Mouse (Mus musculus): Measurements from ENCODE around the gene Ccl6. TPM values are rescaled to one million over a fixed set of nuclear protein-coding genes. Genes with fewer than 3 reads are reported as not detected.

Ccl6 gene
- polyA plus RNA-seq, 1 experiment from 2014 or later = 2.5 TPM

DNA sequence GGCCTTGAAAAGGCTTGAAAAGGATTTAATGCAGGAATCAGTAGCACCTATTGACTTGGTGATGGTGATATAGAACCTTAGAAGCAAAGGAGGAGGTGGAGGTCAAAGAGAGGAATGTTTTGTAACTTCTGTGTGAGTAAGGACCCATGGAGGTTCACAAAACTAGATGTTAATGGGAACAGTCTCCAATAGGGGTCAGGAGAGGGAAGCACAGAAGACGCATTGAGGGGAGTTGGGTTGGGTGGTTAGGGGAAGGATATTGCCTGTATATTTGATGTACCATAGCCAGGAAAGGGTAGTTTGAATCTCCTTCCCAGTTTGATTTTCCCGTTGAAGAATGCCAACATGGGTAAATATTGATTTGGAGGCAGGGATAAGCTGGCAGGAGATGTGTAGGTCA is 8.7 kb downstream of the Ccl6 start:
- H3K4me3 ChIP-seq (ENCODE audit: low read depth, low read length) = no peak overlapping the region
- no peak overlapping the region for H3K9ac ChIP-seq (ENCODE audit: low read length)
- H3K27me3 ChIP-seq (ENCODE audit: control insufficient read depth, insufficient read depth, low read length) = no peaks in the 10 kb centered on the region
- H3K4me2 ChIP-seq (ENCODE audit: low read depth) = no peak overlapping the region
- no peak overlapping the region for H3K27ac ChIP-seq (ENCODE audit: low read depth, low read length)
- H3K9me3 ChIP-seq (ENCODE audit: control insufficient read depth, low read length) = no peaks in the 10 kb centered on the region
- 78% methylated on average over 2 of the region's 2 CpGs for WGBS
- DNase-seq (ENCODE audit: low spot score) (no peak), ATAC-seq (ENCODE audit: insufficient read depth, low FRiP score, low TSS enrichment) (no peak)
- H3K36me3 ChIP-seq (ENCODE audit: control insufficient read depth, insufficient read depth, low read length) = no peaks in the 10 kb centered on the region
- H3K4me1 ChIP-seq (ENCODE audit: control insufficient read depth, insufficient read depth, low read length) = no peaks in the 10 kb centered on the region

- Histone ChIP-seq H3K4me1 (ENCODE audit: control insufficient read depth, insufficient read depth, low read length) (no peaks in the 10 kb centered on the region), H3K4me3 (ENCODE audit: low read depth, low read length) (no peak overlapping the region), H3K9me3 (ENCODE audit: control insufficient read depth, low read length) (no peaks in the 10 kb centered on the region), H3K36me3 (ENCODE audit: control insufficient read depth, insufficient read depth, low read length) (no peaks in the 10 kb centered on the region), H3K27ac (ENCODE audit: low read depth, low read length) (no peak overlapping the region), H3K9ac (ENCODE audit: low read length) (no peak overlapping the region), H3K4me2 (ENCODE audit: low read depth) (no peak overlapping the region), H3K27me3 (ENCODE audit: control insufficient read depth, insufficient read depth, low read length) (no peaks in the 10 kb centered on the region)
- DNase-seq (ENCODE audit: low spot score) (no peak), ATAC-seq (ENCODE audit: insufficient read depth, low FRiP score, low TSS enrichment) (no peak)
These were observed 9.5 kb downstream of the Ccl6 start for GRCm38 (mm10) chr11:83583450-83583754.

GRCm38 (mm10) chr11:83582626-83583449 is 10.0 kb downstream of the Ccl6 start:
- ATAC-seq (ENCODE audit: insufficient read depth, low FRiP score, low TSS enrichment) = no peak
- Histone ChIP-seq H3K27me3 (ENCODE audit: control insufficient read depth, insufficient read depth, low read length) (no peaks in the 10 kb centered on the region), H3K36me3 (ENCODE audit: control insufficient read depth, insufficient read depth, low read length) (no peaks in the 10 kb centered on the region), H3K4me2 (ENCODE audit: low read depth) (no peak overlapping the region), H3K4me3 (ENCODE audit: low read depth, low read length) (no peak overlapping the region), H3K4me1 (ENCODE audit: control insufficient read depth, insufficient read depth, low read length) (no peaks in the 10 kb centered on the region), H3K9ac (ENCODE audit: low read length) (no peak overlapping the region), H3K9me3 (ENCODE audit: control insufficient read depth, low read length) (no peaks in the 10 kb centered on the region), H3K27ac (ENCODE audit: low read depth, low read length) (no peak overlapping the region)
- no peak for DNase-seq (ENCODE audit: low spot score)
- WGBS = 71% methylated on average over 4 of the region's 4 CpGs

DNA sequence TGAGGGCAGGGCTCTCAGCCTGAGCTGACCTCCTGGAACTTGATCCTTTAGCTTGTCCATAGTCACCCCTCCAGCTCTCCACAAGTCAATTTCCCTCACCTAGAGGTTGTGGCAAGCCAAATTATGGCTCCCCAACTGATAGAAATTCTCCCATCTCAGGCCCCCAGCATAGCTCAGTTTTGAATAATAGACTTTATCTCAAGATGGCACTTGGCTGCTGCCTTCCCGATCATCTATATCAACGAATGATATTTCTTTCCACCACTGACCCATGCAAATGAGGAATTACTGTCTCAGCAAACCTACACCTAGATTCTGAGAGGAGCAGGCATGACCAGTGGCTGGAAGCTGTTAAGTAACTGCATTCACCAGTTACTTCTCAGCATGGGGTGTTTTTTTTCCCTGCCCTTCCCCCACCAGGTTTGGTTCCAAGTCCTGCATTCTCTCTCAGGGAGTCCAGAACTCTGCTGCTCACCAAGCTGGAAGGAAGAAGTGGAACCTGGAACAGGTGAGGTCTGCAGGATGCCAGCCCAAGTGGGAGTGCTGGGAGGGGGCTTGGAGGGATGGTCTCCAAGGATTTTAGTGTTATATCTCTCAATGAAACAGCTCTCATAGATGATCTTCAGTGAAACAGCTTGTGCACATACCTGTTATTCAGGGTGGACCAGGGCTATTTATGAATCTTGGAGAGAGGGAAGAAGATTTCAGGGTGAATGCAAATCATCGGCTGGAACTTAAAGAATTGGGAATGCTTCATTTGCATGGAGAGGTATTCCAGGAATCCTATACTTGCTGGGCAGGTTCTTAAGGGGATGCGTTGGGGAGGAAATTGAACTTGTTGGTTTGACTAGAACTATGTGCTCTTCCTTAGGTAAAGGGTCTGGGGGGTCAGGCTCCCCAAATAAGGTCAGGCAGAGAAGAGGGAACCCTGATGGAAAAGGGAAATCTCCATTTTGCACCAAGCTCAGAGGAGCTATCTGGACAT is 11.0 kb downstream of the Ccl6 start:
- no peak for ATAC-seq (ENCODE audit: insufficient read depth, low FRiP score, low TSS enrichment)
- 87% methylated on average over 4 of the region's 4 CpGs for WGBS
- Histone ChIP-seq H3K27me3 (ENCODE audit: control insufficient read depth, insufficient read depth, low read length) (no peaks in the 10 kb centered on the region), H3K36me3 (ENCODE audit: control insufficient read depth, insufficient read depth, low read length) (no peaks in the 10 kb centered on the region), H3K4me3 (ENCODE audit: low read depth, low read length) (no peak overlapping the region), H3K4me2 (ENCODE audit: low read depth) (no peak overlapping the region), H3K27ac (ENCODE audit: low read depth, low read length) (no peak overlapping the region), H3K9ac (ENCODE audit: low read length) (no peak overlapping the region), H3K4me1 (ENCODE audit: control insufficient read depth, insufficient read depth, low read length) (no peaks in the 10 kb centered on the region), H3K9me3 (ENCODE audit: control insufficient read depth, low read length) (no peaks in the 10 kb centered on the region)
- DNase-seq (ENCODE audit: low spot score) = no peak

DNA sequence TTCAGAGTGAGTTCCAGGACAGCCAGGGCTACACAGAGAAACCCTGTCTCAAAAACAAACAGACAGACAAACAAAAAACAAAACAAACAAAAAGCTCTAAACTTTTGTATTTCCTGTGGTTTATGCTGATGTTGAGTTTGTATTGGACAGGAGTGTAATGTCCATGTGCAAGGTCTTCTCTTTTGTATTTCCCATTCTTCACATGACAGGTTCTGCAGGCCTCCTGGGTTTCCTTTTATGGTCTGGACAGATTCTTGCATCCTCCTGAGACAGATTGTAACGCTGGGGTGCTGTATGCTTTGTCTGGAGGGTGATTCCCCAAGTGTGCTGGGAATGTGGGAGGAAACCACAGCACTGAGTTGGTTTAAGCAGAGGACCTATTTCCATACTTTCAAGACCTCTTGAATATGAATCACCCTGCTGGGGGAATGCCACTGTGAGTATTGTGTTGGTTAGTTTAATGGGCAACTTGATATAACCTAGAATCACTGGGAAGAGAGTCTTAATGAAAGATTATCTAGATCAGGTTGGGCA is 12.1 kb downstream of the Ccl6 start:
- no peaks in the 10 kb centered on the region for H3K36me3 ChIP-seq (ENCODE audit: control insufficient read depth, insufficient read depth, low read length)
- no peak for ATAC-seq (ENCODE audit: insufficient read depth, low FRiP score, low TSS enrichment)

DNA sequence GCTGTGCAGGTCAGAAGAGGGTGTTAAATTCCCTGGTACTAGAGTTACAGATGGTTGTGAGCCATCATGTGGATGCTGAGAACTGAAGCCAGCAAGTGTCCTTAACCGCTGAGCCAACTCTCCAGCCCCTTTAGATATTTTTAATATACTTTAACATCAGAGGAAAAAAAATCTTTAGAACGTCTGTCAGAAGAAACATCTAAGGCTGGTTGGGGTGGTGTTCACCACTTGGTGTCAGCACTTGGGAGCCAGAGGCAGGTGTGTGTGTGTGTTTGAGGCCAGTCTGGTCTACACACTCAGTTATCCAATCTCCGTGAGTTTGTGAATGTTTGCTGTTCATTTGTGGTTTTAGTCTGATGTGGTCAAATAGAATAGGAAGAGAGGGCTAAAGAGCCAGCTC is 13.9 kb downstream of the Ccl6 start:
- Histone ChIP-seq H3K4me1 (ENCODE audit: control insufficient read depth, insufficient read depth, low read length) (no peaks in the 10 kb centered on the region), H3K27ac (ENCODE audit: low read depth, low read length) (no peak overlapping the region), H3K4me2 (ENCODE audit: low read depth) (no peak overlapping the region), H3K36me3 (ENCODE audit: control insufficient read depth, insufficient read depth, low read length) (no peaks in the 10 kb centered on the region), H3K9ac (ENCODE audit: low read length) (no peak overlapping the region), H3K9me3 (ENCODE audit: control insufficient read depth, low read length) (no peaks in the 10 kb centered on the region), H3K27me3 (ENCODE audit: control insufficient read depth, insufficient read depth, low read length) (no peaks in the 10 kb centered on the region), H3K4me3 (ENCODE audit: low read depth, low read length) (no peak overlapping the region)
- 77% methylated on average over 3 of the region's 3 CpGs for WGBS
- no peak for DNase-seq (ENCODE audit: low spot score)
- no peak for ATAC-seq (ENCODE audit: insufficient read depth, low FRiP score, low TSS enrichment)

More for the DNA sequence above, 12.1 kb downstream of the Ccl6 start:
- no peaks in the 10 kb centered on the region for H3K9me3 ChIP-seq (ENCODE audit: control insufficient read depth, low read length)
- no peaks in the 10 kb centered on the region for H3K27me3 ChIP-seq (ENCODE audit: control insufficient read depth, insufficient read depth, low read length)
- H3K27ac ChIP-seq (ENCODE audit: low read depth, low read length) = no peak overlapping the region
- WGBS = 67% methylated on average over 1 of the region's 1 CpGs
- no peaks in the 10 kb centered on the region for H3K4me1 ChIP-seq (ENCODE audit: control insufficient read depth, insufficient read depth, low read length)
- H3K4me3 ChIP-seq (ENCODE audit: low read depth, low read length) = no peak overlapping the region
- no peak overlapping the region for H3K9ac ChIP-seq (ENCODE audit: low read length)
- no peak for DNase-seq (ENCODE audit: low spot score)
- no peak overlapping the region for H3K4me2 ChIP-seq (ENCODE audit: low read depth)

DNA sequence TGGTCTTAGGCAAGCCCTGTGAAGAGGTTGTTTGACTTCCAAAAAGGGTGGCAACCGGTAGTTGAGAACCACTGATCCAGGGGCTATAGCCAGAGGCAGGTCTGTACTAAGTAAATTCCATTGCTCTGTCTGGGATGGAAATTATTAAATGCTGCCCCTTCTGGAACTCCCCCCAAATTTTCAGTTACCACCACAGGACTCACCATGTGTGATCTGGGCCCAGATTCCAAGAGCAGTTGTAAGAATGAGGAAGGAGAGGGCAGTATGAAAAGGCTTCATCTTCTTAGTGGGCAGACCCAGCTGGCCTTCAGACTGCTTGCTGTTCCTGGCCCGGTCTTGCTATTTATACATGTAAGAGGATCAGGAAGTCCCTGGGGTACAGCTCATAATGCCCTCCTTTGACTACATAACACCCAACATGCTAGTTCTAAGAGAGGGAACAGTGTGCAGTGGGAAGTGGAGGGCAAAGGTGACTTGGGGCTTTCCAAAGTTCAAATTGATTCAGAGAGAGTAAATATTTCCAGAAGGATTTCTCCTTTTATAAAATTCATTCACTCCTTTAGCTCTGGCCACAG is 14.6 kb downstream of the Ccl6 start, which contains the start of gene Ccl9:
Gene Ccl9, minus strand, starts transcription at position 451 of the 575 bp plus-strand sequence.
- no peak within 1 kb of the TSS for H3K4me3 ChIP-seq (ENCODE audit: low read depth, low read length)
- H3K4me2 ChIP-seq (ENCODE audit: low read depth) = no peak within 1 kb of the TSS
- H3K27ac ChIP-seq (ENCODE audit: low read depth, low read length) = no peak within 1 kb of the TSS
- no peaks in the 10 kb centered on the region for H3K27me3 ChIP-seq (ENCODE audit: control insufficient read depth, insufficient read depth, low read length)
- H3K9me3 ChIP-seq (ENCODE audit: control insufficient read depth, low read length) = no peaks in the 10 kb centered on the region
- peak; percentile 16 for DNase-seq (ENCODE audit: low spot score)
- no peaks in the 10 kb centered on the region for H3K36me3 ChIP-seq (ENCODE audit: control insufficient read depth, insufficient read depth, low read length)
- ATAC-seq (ENCODE audit: insufficient read depth, low FRiP score, low TSS enrichment) = no peak
- whole genome bisulfite sequencing = 52% methylated on average over 2 of the region's 2 CpGs
- H3K9ac ChIP-seq (ENCODE audit: low read length) = no peak within 1 kb of the TSS
- no peaks in the 10 kb centered on the region for H3K4me1 ChIP-seq (ENCODE audit: control insufficient read depth, insufficient read depth, low read length)

- Histone ChIP-seq H3K4me2 (ENCODE audit: low read depth) (no peak overlapping the region), H3K9ac (ENCODE audit: low read length) (no peak overlapping the region), H3K27ac (ENCODE audit: low read depth, low read length) (no peak overlapping the region), H3K4me1 (ENCODE audit: control insufficient read depth, insufficient read depth, low read length) (no peaks in the 10 kb centered on the region), H3K27me3 (ENCODE audit: control insufficient read depth, insufficient read depth, low read length) (no peaks in the 10 kb centered on the region), H3K36me3 (ENCODE audit: control insufficient read depth, insufficient read depth, low read length) (no peaks in the 10 kb centered on the region), H3K9me3 (ENCODE audit: control insufficient read depth, low read length) (no peaks in the 10 kb centered on the region), H3K4me3 (ENCODE audit: low read depth, low read length) (no peak overlapping the region)
- WGBS = 87% methylated on average over 4 of the region's 4 CpGs
- no peak for DNase-seq (ENCODE audit: low spot score)
- ATAC-seq (ENCODE audit: insufficient read depth, low FRiP score, low TSS enrichment) = no peak
These were observed 15.8 kb downstream of the Ccl6 start for GRCm38 (mm10) chr11:83576927-83577555.
